Mouse (Mus musculus) c-Kit-positive CD71-positive TER-119-positive erythroid progenitor cells, embryonic 14.5 days (primary cell): ENCODE results near the gene Rsph4a.
A peak's percentile ranks its signal among the peaks of the same experiment; 100 is the strongest.
"Not testable (repeated sequence)": the region's sequence is repeated elsewhere in the genome, so short reads cannot be mapped to it uniquely, and the experiment has no call there.

Experiments
- DNase-seq: peaks from one replicate; pipeline ENCODE4 v3.0.0-alpha.2; 2013; ENCODE audit warnings: low spot score

Rsph4a gene

GRCm38 (mm10) chr10:33904530-33905481 lies at the start of gene Rsph4a:
Gene Rsph4a (plus strand): TSS chr10:33905111.
- DNase-seq: no peak

GRCm38 (mm10) chr10:33857421-33857820 lies 47.5 kb upstream of the Rsph4a start, which contains the start of gene Sult3a1:
Gene Sult3a1 (plus strand): TSS chr10:33857721.
- DNase-seq: no peak

GRCm38 (mm10) chr10:33865994-33866393 lies 38.9 kb upstream of the Rsph4a start:
- DNase-seq: no peak

- no peak for DNase-seq
These were observed 34.5 kb upstream of the Rsph4a start for GRCm38 (mm10) chr10:33870441-33870840.

- DNase-seq: no peak
These were observed 32.1 kb upstream of the Rsph4a start for GRCm38 (mm10) chr10:33872672-33873398.

GRCm38 (mm10) chr10:33882411-33882810 lies 22.5 kb upstream of the Rsph4a start:
- DNase-seq: not testable (repeated sequence)

GRCm38 (mm10) chr10:33901520-33901919 lies 3.4 kb upstream of the Rsph4a start:
- DNase-seq: not testable (repeated sequence)

GRCm38 (mm10) chr10:33905489-33905888 lies 578 bp downstream of the Rsph4a start:
- DNase-seq: no peak

GRCm38 (mm10) chr10:33940702-33941101 lies 35.8 kb downstream of the Rsph4a start:
- DNase-seq: no peak

- DNase-seq: no peak
These were observed 40.5 kb downstream of the Rsph4a start for GRCm38 (mm10) chr10:33945390-33945789.

- no peak for DNase-seq
These were observed 41.4 kb downstream of the Rsph4a start for GRCm38 (mm10) chr10:33946336-33946735.

- peak; percentile 82 for DNase-seq
These were observed 46.1 kb downstream of the Rsph4a start, which contains the start of gene Zup1 for GRCm38 (mm10) chr10:33950803-33951583. Gene Zup1 (minus strand): TSS chr10:33951269.

- no peak for DNase-seq
These were observed 47.6 kb downstream of the Rsph4a start for GRCm38 (mm10) chr10:33952509-33952908.
